Mouse (Mus musculus): Measurements from ENCODE around the gene Gm45021. TPM values are rescaled to one million over a fixed set of nuclear protein-coding genes. Genes with fewer than 3 reads are reported as not detected.

Gm45021 gene
- total RNA-seq (2017), result not detected in 3 replicates

DNA sequence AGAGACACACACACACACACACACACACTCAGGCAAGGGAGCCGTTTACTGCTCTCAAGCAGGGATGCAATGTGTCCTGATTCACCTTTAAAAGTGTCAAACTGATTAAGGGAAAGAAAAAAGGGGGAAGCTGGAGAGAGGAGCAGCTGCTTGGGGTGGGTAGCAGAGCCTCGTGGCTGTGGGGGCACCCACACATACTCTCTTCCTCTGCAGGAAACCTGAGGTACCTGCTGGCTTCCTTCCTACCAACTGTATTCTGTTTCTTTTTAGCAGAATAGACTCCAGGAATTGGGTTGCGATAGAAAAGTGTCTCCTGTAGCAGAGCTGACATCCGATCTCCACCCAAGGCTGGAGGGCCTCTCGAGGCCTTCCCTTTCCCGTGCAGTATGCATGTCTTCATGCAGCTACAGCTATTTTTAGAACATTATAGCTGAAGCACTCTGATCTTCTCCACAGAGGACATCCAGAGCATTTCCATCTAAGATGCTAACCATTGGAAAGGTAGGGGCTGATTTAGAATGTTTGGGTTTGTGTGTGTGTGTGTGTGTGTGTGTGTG is at the start of gene Gm45021:
Gm45021 (plus strand) TSS at position 417 of the 557 bp plus-strand sequence.
- ATAC-seq (replicated peaks; ENCODE audit: insufficient number of reproducible peaks, low FRiP score, low TSS enrichment, poor library complexity, severe bottlenecking), result no peak

DNA sequence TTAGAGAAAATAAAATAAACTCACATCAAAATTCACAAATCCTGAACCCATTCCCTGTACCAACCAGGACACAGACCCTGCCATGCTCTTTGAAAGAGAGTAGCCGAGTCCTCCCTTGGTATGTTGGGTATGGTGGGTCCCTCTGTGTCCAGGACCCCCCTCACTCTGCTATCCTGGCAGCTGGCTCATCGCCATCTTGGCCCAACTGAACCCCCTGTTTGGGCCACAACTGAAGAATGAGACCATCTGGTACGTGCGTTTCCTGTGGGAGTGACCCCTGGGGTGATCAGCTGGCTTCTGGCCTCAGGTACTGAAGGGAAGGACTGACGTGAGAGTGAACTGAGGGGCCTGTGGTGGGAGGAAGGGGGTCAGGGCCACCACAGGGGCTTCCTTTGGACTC is 49.5 kb upstream of the Gm45021 start:
- ATAC-seq (replicated peaks; ENCODE audit: insufficient number of reproducible peaks, low FRiP score, low TSS enrichment, poor library complexity, severe bottlenecking), result no peak

GRCm38 (mm10) chr6:48540721-48541120 is 48.7 kb upstream of the Gm45021 start:
- ATAC-seq (replicated peaks; ENCODE audit: insufficient number of reproducible peaks, low FRiP score, low TSS enrichment, poor library complexity, severe bottlenecking), result no peak

- no peak for ATAC-seq (replicated peaks; ENCODE audit: insufficient number of reproducible peaks, low FRiP score, low TSS enrichment, poor library complexity, severe bottlenecking)
Measured at GRCm38 (mm10) chr6:48541560-48542450, 47.6 kb upstream of the Gm45021 start.

DNA sequence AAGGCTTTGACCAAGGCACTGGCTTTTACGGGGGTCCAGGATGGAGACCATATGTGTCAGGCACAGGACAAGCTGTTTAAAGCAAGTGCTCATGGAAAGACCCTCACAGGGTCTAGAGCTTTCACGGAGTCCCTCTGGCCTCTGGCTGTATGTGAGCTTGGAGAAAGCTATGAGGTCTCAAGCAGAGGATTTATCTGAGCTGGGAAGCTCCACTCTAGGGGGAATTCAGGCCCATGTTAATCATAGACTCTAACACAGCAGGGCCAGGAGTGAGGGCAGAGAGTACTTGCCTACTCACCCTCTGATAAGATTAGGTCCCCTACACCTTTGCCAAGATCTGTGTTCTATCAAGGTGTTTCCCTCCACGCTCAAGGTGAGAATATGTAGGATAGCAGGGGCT is 46.8 kb upstream of the Gm45021 start:
- ATAC-seq (replicated peaks; ENCODE audit: insufficient number of reproducible peaks, low FRiP score, low TSS enrichment, poor library complexity, severe bottlenecking), result no peak

GRCm38 (mm10) chr6:48545251-48545650 is 44.2 kb upstream of the Gm45021 start:
- ATAC-seq (replicated peaks; ENCODE audit: insufficient number of reproducible peaks, low FRiP score, low TSS enrichment, poor library complexity, severe bottlenecking), result no peak

DNA sequence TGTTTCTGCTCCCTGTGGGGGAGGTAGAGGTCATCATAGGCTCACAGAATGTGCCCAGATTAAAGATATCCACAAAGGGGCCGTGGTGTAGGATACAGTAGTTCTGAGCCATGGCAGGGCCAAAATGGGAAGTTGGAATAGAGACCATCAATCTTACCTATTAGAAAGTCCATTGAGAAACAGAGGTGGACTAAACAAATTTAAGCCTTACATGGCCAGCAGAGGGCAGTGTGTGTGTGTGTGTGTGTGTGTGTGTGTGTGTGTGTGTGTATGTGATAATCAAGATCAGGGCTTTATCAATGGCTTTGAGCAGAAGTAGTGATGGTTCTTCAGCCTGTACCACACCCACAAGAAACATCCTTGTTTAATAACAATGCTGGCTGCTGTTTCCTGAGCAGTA is 43.1 kb upstream of the Gm45021 start:
- no peak for ATAC-seq (replicated peaks; ENCODE audit: insufficient number of reproducible peaks, low FRiP score, low TSS enrichment, poor library complexity, severe bottlenecking)

GRCm38 (mm10) chr6:48546858-48547257 is 42.6 kb upstream of the Gm45021 start:
- ATAC-seq (replicated peaks; ENCODE audit: insufficient number of reproducible peaks, low FRiP score, low TSS enrichment, poor library complexity, severe bottlenecking), result no peak

GRCm38 (mm10) chr6:48548314-48548713 is 41.1 kb upstream of the Gm45021 start:
- no peak for ATAC-seq (replicated peaks; ENCODE audit: insufficient number of reproducible peaks, low FRiP score, low TSS enrichment, poor library complexity, severe bottlenecking)

DNA sequence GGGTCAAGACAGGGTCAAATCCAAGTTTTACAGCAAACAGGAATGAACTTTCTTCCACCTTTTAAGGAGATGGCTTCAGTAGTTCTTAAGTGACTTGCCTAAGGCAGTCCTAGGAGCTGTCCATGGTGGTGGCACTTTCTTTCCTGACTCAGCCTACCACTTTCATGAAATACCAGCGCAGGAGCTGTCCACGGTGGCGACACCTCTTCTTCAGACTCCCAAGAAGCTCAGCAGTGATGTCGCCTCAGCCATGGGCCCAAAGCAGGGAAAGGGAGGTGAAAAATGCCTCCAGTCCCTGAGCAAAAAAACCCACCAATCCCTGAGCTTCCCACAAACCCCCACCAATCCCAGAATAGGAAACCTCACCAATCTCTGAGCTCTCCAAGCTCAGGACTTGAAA is 36.5 kb upstream of the Gm45021 start:
- no peak for ATAC-seq (replicated peaks; ENCODE audit: insufficient number of reproducible peaks, low FRiP score, low TSS enrichment, poor library complexity, severe bottlenecking)

DNA sequence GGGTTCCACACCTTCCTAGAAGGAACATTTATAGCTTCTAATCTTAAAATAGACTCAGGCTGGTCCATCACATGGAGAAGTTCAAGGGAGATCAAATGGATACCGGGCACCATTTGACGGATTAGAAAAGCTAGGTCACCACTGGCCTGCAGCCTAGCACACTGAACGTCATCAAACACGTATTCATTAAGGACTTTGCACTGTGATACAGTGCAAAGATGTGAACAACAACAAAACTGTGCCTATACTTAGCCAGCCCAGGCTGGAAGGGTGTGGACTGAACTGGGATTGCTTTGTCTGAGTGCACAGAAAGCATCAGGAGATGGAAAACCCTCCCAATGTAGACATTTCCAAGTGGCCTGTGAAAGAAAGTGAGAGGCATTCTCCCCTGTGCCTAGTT is 35.6 kb upstream of the Gm45021 start:
- ATAC-seq (replicated peaks; ENCODE audit: insufficient number of reproducible peaks, low FRiP score, low TSS enrichment, poor library complexity, severe bottlenecking), result no peak

DNA sequence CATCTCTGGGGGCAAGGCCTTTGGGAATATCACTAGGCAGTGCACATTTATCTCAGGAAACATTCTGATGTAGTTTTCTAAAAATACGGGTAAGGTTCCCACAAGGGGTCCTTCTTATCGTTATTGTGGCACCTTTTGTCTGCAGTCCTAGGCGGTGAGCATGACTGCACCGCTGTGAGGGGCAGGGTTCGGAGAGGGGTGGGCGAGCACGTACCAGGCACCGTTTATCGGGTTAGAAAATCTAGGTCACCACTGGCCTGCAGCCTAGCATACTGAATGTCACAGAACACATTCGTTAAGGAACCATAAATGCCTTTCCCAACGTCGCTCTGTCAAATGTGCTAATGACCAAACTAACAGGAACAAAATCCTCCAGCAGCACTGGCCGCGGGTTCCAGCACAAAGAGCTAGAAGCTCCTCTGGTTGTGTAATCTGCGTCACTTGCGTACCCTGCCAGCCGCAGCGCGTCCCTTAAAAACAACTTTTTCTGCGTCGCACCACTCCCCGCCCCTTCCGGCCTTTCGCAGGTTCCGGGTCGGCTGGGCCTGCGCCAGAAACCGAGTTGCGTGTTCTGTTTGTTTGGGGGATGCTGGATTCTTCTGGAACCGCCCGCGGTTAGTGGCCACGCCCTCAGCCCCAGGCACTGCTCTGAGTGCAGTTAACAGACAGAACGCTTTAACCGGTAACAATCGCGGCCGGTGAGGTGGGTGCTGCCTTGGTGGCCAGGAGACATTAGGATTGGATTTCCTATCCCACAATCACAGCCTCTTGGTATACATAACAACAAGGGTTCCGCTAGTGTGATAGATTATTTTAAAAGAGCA is 34.9 kb upstream of the Gm45021 start, which contains the start of gene Lrrc61:
Lrrc61 (plus strand) TSS at position 517 of the 824 bp plus-strand sequence.
- peak; percentile 93 for ATAC-seq (replicated peaks; ENCODE audit: insufficient number of reproducible peaks, low FRiP score, low TSS enrichment, poor library complexity, severe bottlenecking)

- ATAC-seq (replicated peaks; ENCODE audit: insufficient number of reproducible peaks, low FRiP score, low TSS enrichment, poor library complexity, severe bottlenecking), result peak; percentile 50; the same call in 1 of the 2 replicates
Measured at GRCm38 (mm10) chr6:48555104-48555890, 34.1 kb upstream of the Gm45021 start.

DNA sequence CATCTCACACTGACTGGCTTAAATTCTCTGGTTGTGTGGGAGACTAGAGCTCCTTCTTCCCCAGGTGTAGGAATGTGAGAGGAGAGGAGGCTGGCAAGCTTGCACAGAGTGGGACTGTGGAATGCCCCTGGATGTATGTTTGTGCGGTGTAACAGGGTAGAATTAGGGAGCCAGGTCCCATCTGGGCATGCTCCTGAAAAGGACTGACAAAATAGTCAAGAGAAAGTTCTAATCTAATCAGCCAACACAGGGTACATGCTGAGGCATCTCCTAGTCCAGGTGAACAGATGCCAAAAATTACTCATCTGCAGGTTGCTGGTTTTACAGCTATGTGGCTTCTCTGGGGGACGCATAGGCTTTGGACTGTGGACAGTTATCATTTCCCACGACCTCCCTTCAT is 33.5 kb upstream of the Gm45021 start:
- no peak for ATAC-seq (replicated peaks; ENCODE audit: insufficient number of reproducible peaks, low FRiP score, low TSS enrichment, poor library complexity, severe bottlenecking)

DNA sequence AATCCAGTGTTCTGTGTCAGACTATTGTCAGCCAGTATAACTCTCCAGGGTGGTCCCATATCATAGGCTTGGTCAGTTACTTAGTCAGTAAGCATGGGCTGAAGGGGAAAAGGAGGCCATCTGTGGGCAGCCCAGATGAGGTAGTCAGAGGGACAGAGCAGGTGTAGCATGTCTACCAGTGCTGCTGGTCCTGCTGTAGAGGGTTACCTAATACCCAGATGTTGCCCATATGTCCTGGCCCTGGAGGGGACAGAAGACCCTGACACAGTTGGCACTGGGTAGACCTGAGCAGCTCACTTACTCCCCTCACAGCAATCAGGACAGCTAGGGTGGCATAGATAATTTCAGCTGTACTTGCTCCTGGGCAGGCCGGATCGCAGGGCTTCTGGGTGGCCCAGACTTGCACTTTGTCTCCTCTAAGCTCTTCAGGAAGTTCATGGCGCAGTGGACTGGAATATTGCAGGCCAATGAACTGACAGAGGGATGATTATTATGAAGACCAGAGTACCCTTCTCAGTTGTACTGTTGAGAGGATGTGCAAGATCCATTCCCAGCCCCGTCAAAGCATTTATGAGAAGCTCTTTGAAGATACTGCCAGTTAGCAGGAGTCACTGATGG is 23.6 kb upstream of the Gm45021 start:
- ATAC-seq (replicated peaks; ENCODE audit: insufficient number of reproducible peaks, low FRiP score, low TSS enrichment, poor library complexity, severe bottlenecking), result no peak

DNA sequence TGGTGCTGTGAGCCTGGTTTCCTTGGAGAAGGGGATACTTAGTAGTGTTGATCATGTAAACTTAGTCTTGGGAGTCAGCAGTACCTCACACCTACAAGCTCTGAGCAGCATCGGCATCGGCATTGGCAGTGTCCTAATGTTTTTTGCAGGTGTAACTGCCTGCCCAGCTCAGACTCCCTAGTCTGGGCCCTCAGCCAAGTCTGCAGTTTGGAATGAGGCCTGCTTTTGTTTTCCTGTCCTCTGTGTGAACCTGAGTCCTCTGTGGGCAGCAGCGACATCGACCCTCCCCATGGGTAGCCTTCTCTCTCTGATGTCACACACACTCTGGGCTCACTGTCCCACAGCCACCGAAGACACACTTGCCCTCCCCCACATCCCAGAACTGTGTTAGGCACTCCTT is 23.1 kb upstream of the Gm45021 start:
- no peak for ATAC-seq (replicated peaks; ENCODE audit: insufficient number of reproducible peaks, low FRiP score, low TSS enrichment, poor library complexity, severe bottlenecking)

- 0 out of 2 replicates have a peak, but pooled peaks have one; percentile 9 for ATAC-seq (replicated peaks; ENCODE audit: insufficient number of reproducible peaks, low FRiP score, low TSS enrichment, poor library complexity, severe bottlenecking)
Measured at GRCm38 (mm10) chr6:48568036-48568984, 21.1 kb upstream of the Gm45021 start.
